Comparison of ENCODE assay signal across 16 mouse cellular contexts in the genomic region with DNA sequence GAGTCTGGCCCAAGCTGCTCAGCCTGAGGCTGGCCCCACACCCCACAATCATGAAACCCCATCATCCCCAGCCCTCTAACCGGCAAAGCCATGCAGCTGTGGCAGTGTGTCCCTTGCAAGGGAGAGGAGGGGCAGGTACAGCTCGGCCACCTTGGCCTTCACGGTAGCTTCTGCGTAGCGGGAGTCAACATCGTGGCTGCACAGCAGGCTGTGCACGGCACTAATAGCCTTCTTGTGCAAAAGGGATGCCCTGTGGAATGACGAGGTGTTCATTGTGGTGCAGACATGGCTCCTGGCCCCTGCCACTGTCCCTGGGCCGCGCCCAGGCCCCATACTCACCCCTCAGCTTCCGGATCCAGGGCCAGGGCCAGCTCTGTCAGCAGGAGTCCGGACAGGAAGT. TPM values are rescaled to one million over a fixed set of nuclear protein-coding genes. Genes with fewer than 3 reads are reported as not detected.
"Had no signal": no experiment of that assay in that cellular context is flagged by ENCODE, and none has a peak within 500 bp of the region (broad histone marks: within the 10 kb centered on the region; RNA-seq: fewer than 3 reads in every experiment).

No protein-coding gene starts in this region.

- H3K27ac ChIP-seq: liver, embryonic 13.5 days; midbrain, embryonic 13.5 days; neural tube, embryonic 13.5 days; stomach, embryonic 15.5 days had no signal

- H3K4me3 ChIP-seq: liver, embryonic 13.5 days; midbrain, embryonic 13.5 days; myocyte; neural tube, embryonic 13.5 days; stomach, embryonic 15.5 days had no signal

- H3K4me2 ChIP-seq: liver, embryonic 13.5 days; midbrain, embryonic 13.5 days; neural tube, embryonic 13.5 days; stomach, embryonic 15.5 days had no signal

- H3K4me1 ChIP-seq: midbrain, embryonic 13.5 days; neural tube, embryonic 13.5 days; stomach, embryonic 15.5 days had no signal

- H3K9ac ChIP-seq: liver, embryonic 13.5 days; midbrain, embryonic 13.5 days; neural tube, embryonic 13.5 days; stomach, embryonic 15.5 days had no signal

- H3K27me3 ChIP-seq: liver, embryonic 13.5 days; midbrain, embryonic 13.5 days; neural tube, embryonic 13.5 days; stomach, embryonic 15.5 days had no signal

- DNase-seq: kidney, adult 18-20 months; kidney, postnatal 25 days; left cerebral cortex, postnatal 4 days; liver, embryonic 13.5 days; lung, adult 2 months; lung, postnatal 14 days; lung, postnatal 4 days; retina, postnatal 1 day; right cerebral cortex, postnatal 25 days; spleen, adult 18-20 months; thymus, postnatal 25 days had no signal

- H3K9me3 ChIP-seq: liver, embryonic 13.5 days; midbrain, embryonic 13.5 days; neural tube, embryonic 13.5 days; stomach, embryonic 15.5 days had no signal

- ATAC-seq: midbrain, embryonic 13.5 days; midbrain, embryonic 16.5 days had no signal

- H3K36me3 ChIP-seq: liver, embryonic 13.5 days; midbrain, embryonic 13.5 days; neural tube, embryonic 13.5 days had no signal

RNA-seq across cellular contexts. Expression of gene Angptl8, which starts 15.1 kb away (rescaled TPM):
- polyA plus RNA-seq: myocyte had no signal
